Mouse (Mus musculus) brain, embryonic 14.5 days (tissue): ENCODE measurements at regions not wholly inside any gene's neighbourhood (a gene's known extent, or its start where the extent isn't known, plus 50 kb on each side); places are given as distances from the start of the nearest gene placed in this dataset.

ENCODE experiments used
- CTCF ChIP-seq: fragments of 200-500 bp; IDR thresholded peaks from 2 replicates; pipeline ENCODE4 v1.5.1; 2012; ENCODE audit warnings: inconsistent platforms, mild to moderate bottlenecking, moderate library complexity, borderline replicate concordance; ENCODE audit not compliant: insufficient read depth, insufficient read length; ENCODE audit errors: extremely low read depth
- POLR2A ChIP-seq: fragments of 200-500 bp; IDR thresholded peaks from 2 replicates; pipeline ENCODE4 v1.6.1; 2012; ENCODE audit warnings: mild to moderate bottlenecking, inconsistent platforms, borderline replicate concordance; ENCODE audit not compliant: poor library complexity, insufficient read depth, insufficient read length, severe bottlenecking; ENCODE audit errors: extremely low read depth

- no peak for TF ChIP-seq CTCF
- no peak for TF ChIP-seq POLR2A
Observed at GRCm38 (mm10) chr1:165042105-165042504, 106.8 kb upstream of the Xcl1 start.
